Mouse (Mus musculus) C2C12 (cell line): ENCODE results near the gene Ecm1.

Experiments
- CEBPB ChIP-seq: IDR thresholded peaks from one replicate; pipeline ENCODE4 v1.6.1; 2011; ENCODE audit warnings: low read depth, mild to moderate bottlenecking, control low read depth, moderate library complexity
- CTCF ChIP-seq: IDR thresholded peaks from one replicate; pipeline ENCODE4 v1.5.1; 2011; ENCODE audit not compliant: control insufficient read depth, insufficient read depth, insufficient read length
- FOSL1 ChIP-seq: IDR thresholded peaks from one replicate; pipeline ENCODE4 v1.8.0; 2011; ENCODE audit warnings: mild to moderate bottlenecking, low read length; ENCODE audit not compliant: poor library complexity, insufficient read depth, severe bottlenecking
- MAX ChIP-seq: IDR thresholded peaks from one replicate; pipeline ENCODE4 v1.6.1; 2011; ENCODE audit warnings: mild to moderate bottlenecking, control low read depth
- MYOG ChIP-seq: IDR thresholded peaks from one replicate; pipeline ENCODE4 v1.6.1; 2011; ENCODE audit not compliant: control insufficient read depth, insufficient read length; ENCODE audit errors: extremely low read depth
- USF1 ChIP-seq: IDR thresholded peaks from one replicate; pipeline ENCODE4 v1.6.1; 2011; ENCODE audit warnings: low read depth, mild to moderate bottlenecking, control low read depth, moderate library complexity

DNA sequence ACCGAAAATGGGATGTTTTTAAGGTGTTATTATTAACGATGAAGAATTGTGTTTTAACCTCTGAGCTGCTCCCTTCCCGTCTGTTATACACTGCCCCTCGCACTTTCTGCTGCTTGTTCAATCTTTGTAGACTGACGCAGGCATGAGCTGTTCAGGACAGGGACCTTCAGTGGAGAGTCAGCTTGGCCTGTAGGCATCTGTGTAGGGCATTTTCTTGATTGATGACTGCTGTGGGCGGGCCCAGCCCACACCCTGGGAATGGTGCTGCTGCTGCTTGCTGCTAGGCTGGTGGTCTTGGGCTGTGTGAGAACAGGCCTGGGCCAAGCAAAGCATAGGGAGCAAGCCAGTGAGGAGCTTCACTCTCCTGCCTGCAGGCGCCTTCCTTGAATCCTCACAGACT, 8.9 kb downstream of the Ecm1 start:
- TF ChIP-seq MAX = no peak
- TF ChIP-seq CTCF = no peak
- no peak for TF ChIP-seq FOSL1
- TF ChIP-seq USF1 = no peak
- TF ChIP-seq MYOG = no peak
- no peak for TF ChIP-seq CEBPB
